ENCODE assay signal across 8 mouse cellular contexts in genomic region chr1:66175041-66175665, GRCm38 (mm10). TPM values are rescaled to one million over a fixed set of nuclear protein-coding genes. Genes with fewer than 3 reads are reported as not detected.
DNase-seq lines count a peak whose midpoint lies in the region; ATAC-seq and TF ChIP-seq lines count a peak whose summit lies in the region.

Gene Map2 (plus strand): TSS chr1:66175273.

- H3K4me1 ChIP-seq in hindbrain, postnatal 0 days (ENCODE audit: insufficient read depth, low read length): peaks cover 12% of the 10 kb centered on the region

- no peak for TF ChIP-seq CTCF in hindbrain, postnatal 0 days (IDR thresholded peaks at IDR 0.05; ENCODE audit: low read depth)
- no peak for TF ChIP-seq CTCF in left cerebral cortex, adult 2 months (IDR thresholded peaks at IDR 0.05)

- under 1% methylated on average over 46 of the region's 61 CpGs for WGBS in hindbrain, postnatal 0 days

- H3K4me2 ChIP-seq in hindbrain, postnatal 0 days (ENCODE audit: low read depth, low read length): peak within 1 kb of the TSS; percentile 67

- H3K4me3 ChIP-seq in hindbrain, postnatal 0 days (ENCODE audit: low read length): peak within 1 kb of the TSS; percentile 70
- peak within 1 kb of the TSS; percentile 94 for H3K4me3 ChIP-seq in left cerebral cortex, adult 2 months

- ATAC-seq in common myeloid progenitor, adult 5-6 weeks (replicated peaks; ENCODE audit: low read depth, poor library complexity, severe bottlenecking): peak; percentile 86
- ATAC-seq in hindbrain, postnatal 0 days: peak; percentile 96

- peak; percentile 78 to 85 for DNase-seq in adrenal gland, adult 18-20 months (ENCODE audit: low spot score in 2 of 2)
- peak; percentile 74 for DNase-seq in gastrocnemius, postnatal 10 days
- peak; percentile 93 for DNase-seq in hindbrain, postnatal 0 days (ENCODE audit: low spot score)
- DNase-seq in left cerebral cortex, adult 2 months (ENCODE audit: extremely low spot score in 1 of 2, low spot score in 2 of 2): peak; percentile 90
- DNase-seq in lung, postnatal 36 days: peak; percentile 87
- peak; percentile 92 for DNase-seq in right cerebral cortex, adult 18-20 months
- peak; percentile 73 for DNase-seq in yolk sac, embryonic 10.5 days (ENCODE audit: low spot score)

- H3K9ac ChIP-seq in hindbrain, postnatal 0 days (replicated peaks; ENCODE audit: low read length): peak within 1 kb of the TSS; percentile 71

- no peaks in the 10 kb centered on the region for H3K9me3 ChIP-seq in hindbrain, postnatal 0 days (ENCODE audit: low read length)

- H3K27me3 ChIP-seq in hindbrain, postnatal 0 days (ENCODE audit: insufficient read depth, low read length): no peaks in the 10 kb centered on the region

- peak within 1 kb of the TSS; percentile 82 for H3K27ac ChIP-seq in hindbrain, postnatal 0 days
- H3K27ac ChIP-seq in left cerebral cortex, adult 2 months: peak within 1 kb of the TSS; percentile 83

- intact Hi-C loops in left cerebral cortex, adult 2 months (cut with DNase I): loop anchor here (1.0 to 10.0 kb wide), 5 partner anchors 92 to 640 kb away; partner anchors contain the start of gene Kansl1l

- no peaks in the 10 kb centered on the region for H3K36me3 ChIP-seq in hindbrain, postnatal 0 days (ENCODE audit: insufficient read depth, low read length)

RNA-seq across cellular contexts. Expression of gene Map2, which starts in this region (rescaled TPM):
- total RNA-seq in adrenal gland, adult 18-20 months (2021): 10 to 100 TPM; 17.0 to 26.1 TPM
- total RNA-seq in common myeloid progenitor, adult 5-6 weeks (2017): 0.73 TPM in 1 of 2 replicates, not detected in the other
- 10 to 100 TPM in 1 of 2 experiments, 1 to 10 TPM in 1; 7.5 to 12.3 TPM for total RNA-seq in gastrocnemius, postnatal 10 days (2021)
- 1,090 and 1,101 TPM in 2 replicates for total RNA-seq in hindbrain, postnatal 0 days (2014; rRNA removed)
- 278 and 289 TPM in 2 replicates for polyA plus RNA-seq in hindbrain, postnatal 0 days (2015; fragmentation: Nextera tagmentation; extraction: Ambion mirVana)
- 1,000 to 10,000 TPM; 1,064 to 1,130 TPM for total RNA-seq in left cerebral cortex, adult 2 months (2021)

Comparison
In these comparisons a context has a peak if more than half of its experiments do, and no peak if none do; other contexts are left out.
1. Peak in every context shown above with its lines: DNase-seq, ATAC-seq, H3K4me3 ChIP-seq and H3K27ac ChIP-seq.
2. RNA of gene Map2 (total RNA-seq): 1,064 to 1,130 TPM in left cerebral cortex, adult 2 months and 1,090 to 1,101 TPM in hindbrain, postnatal 0 days; 17.0 to 26.1 TPM in adrenal gland, adult 18-20 months, 7.5 to 12.3 TPM in gastrocnemius, postnatal 10 days and 0.73 TPM in common myeloid progenitor, adult 5-6 weeks; every median in the first group is over 10 times any median in the second.
3. Peak in ATAC-seq in common myeloid progenitor, adult 5-6 weeks; RNA of the gene not detected or under 1 TPM.